Comparison of ENCODE assay signal across 13 mouse cellular contexts in genomic region chr9:96660510-96661244, GRCm38 (mm10). TPM values are rescaled to one million over a fixed set of nuclear protein-coding genes. Genes with fewer than 3 reads are reported as not detected.
DNase-seq lines count a peak whose midpoint lies in the region; ATAC-seq lines count a peak whose summit lies in the region.
"Had no signal": no experiment of that assay in that cellular context is flagged by ENCODE, and none has a peak within 500 bp of the region (broad histone marks: within the 10 kb centered on the region; RNA-seq: fewer than 3 reads in every experiment).

No protein-coding gene starts in this region.

- no peak overlapping the region for H3K9ac ChIP-seq in hindbrain, embryonic 11.5 days (ENCODE audit: low read depth, low read length)
- no peak overlapping the region for H3K9ac ChIP-seq in neural tube, embryonic 14.5 days (replicated peaks; ENCODE audit: low read depth, low read length)
- H3K9ac ChIP-seq: limb, embryonic 12.5 days; midbrain, embryonic 12.5 days had no signal

- no peaks in the 10 kb centered on the region for H3K9me3 ChIP-seq in hindbrain, embryonic 11.5 days (ENCODE audit: control insufficient read depth, low read length)
- no peaks in the 10 kb centered on the region for H3K9me3 ChIP-seq in neural tube, embryonic 14.5 days (ENCODE audit: control insufficient read depth, low read length)
- H3K9me3 ChIP-seq: limb, embryonic 12.5 days; midbrain, embryonic 12.5 days had no signal

- no peaks in the 10 kb centered on the region for H3K4me1 ChIP-seq in hindbrain, embryonic 11.5 days (replicated peaks; ENCODE audit: control insufficient read depth, insufficient read depth, low read length)
- no peaks in the 10 kb centered on the region for H3K4me1 ChIP-seq in neural tube, embryonic 14.5 days (ENCODE audit: control insufficient read depth, insufficient read depth, low read length)
- H3K4me1 ChIP-seq: limb, embryonic 12.5 days; midbrain, embryonic 12.5 days had no signal

- 73% methylated on average over 10 of the region's 10 CpGs for WGBS in hindbrain, embryonic 11.5 days
- WGBS in neural tube, embryonic 14.5 days = 41% methylated on average over 10 of the region's 10 CpGs

- no peak overlapping the region for H3K4me2 ChIP-seq in hindbrain, embryonic 11.5 days (replicated peaks; ENCODE audit: low read depth, low read length)
- no peak overlapping the region for H3K4me2 ChIP-seq in neural tube, embryonic 14.5 days (ENCODE audit: low read depth, low read length)
- H3K4me2 ChIP-seq: limb, embryonic 12.5 days; midbrain, embryonic 12.5 days had no signal

- no peaks in the 10 kb centered on the region for H3K27me3 ChIP-seq in hindbrain, embryonic 11.5 days (ENCODE audit: control insufficient read depth, insufficient read depth, low read length)
- no peaks in the 10 kb centered on the region for H3K27me3 ChIP-seq in neural tube, embryonic 14.5 days (ENCODE audit: control insufficient read depth, insufficient read depth, low read length)
- H3K27me3 ChIP-seq: limb, embryonic 12.5 days; midbrain, embryonic 12.5 days had no signal

- no peak; the same call in 1 of the 2 replicates for ATAC-seq in hindbrain, embryonic 11.5 days (ENCODE audit: low FRiP score)
- peak; percentile 81 for ATAC-seq in neural tube, embryonic 14.5 days (ENCODE audit: low read depth)

- no peak overlapping the region for H3K4me3 ChIP-seq in hindbrain, embryonic 11.5 days (ENCODE audit: low read depth, low read length)
- H3K4me3 ChIP-seq in neural tube, embryonic 14.5 days (ENCODE audit: low read depth, low read length) = no peak overlapping the region
- H3K4me3 ChIP-seq: limb, embryonic 12.5 days; midbrain, embryonic 12.5 days had no signal

- H3K27ac ChIP-seq in hindbrain, embryonic 11.5 days (ENCODE audit: low read depth, low read length) = no peak overlapping the region
- no peak overlapping the region; the same call in 1 of the 2 replicates for H3K27ac ChIP-seq in neural tube, embryonic 14.5 days (ENCODE audit: low read depth, low read length)
- H3K27ac ChIP-seq: limb, embryonic 12.5 days; midbrain, embryonic 12.5 days had no signal

- peak; percentile 56 for DNase-seq in adrenal gland, adult 2 months
- DNase-seq in adrenal gland, postnatal 25 days = no peak
- peak; percentile 19 for DNase-seq in left cerebral cortex, postnatal 4 days
- no peak for DNase-seq in left cerebral cortex, adult 18-20 months (ENCODE audit: low spot score in 2 of 2)
- peak; percentile 9 for DNase-seq in hindbrain, embryonic 11.5 days (ENCODE audit: low spot score)
- no peak for DNase-seq in cerebellum, adult 9-10 months
- DNase-seq in spleen, adult 12 weeks (ENCODE audit: low spot score) = no peak
- DNase-seq: cerebellum, adult 9-11 months; heart, postnatal 4 days; spleen, adult 18-20 months had no signal

- H3K36me3 ChIP-seq in hindbrain, embryonic 11.5 days (ENCODE audit: control insufficient read depth, insufficient read depth, low read length) = no peaks in the 10 kb centered on the region
- no peaks in the 10 kb centered on the region for H3K36me3 ChIP-seq in neural tube, embryonic 14.5 days (ENCODE audit: control insufficient read depth, insufficient read depth, low read length)
- H3K36me3 ChIP-seq: limb, embryonic 12.5 days; midbrain, embryonic 12.5 days had no signal

- intact Hi-C loops in left cerebral cortex, postnatal 4 days (cut with DNase I) = no loop called here

RNA-seq across cellular contexts. Expression of gene Rasa2, which starts 29.3 kb away (rescaled TPM):
- total RNA-seq in adrenal gland, adult 2 months (2021) = 10 to 100 TPM; 11.2 to 12.5 TPM
- polyA plus RNA-seq in adrenal gland, adult 2 months (2012; rRNA removed) = 0.62 and 0.63 TPM in 2 replicates
- 9.3 and 15.5 TPM in 2 replicates for total RNA-seq in adrenal gland, postnatal 25 days (2021)
- 10 to 100 TPM; 28.8 to 30.4 TPM for total RNA-seq in left cerebral cortex, postnatal 4 days (2021)
- total RNA-seq in left cerebral cortex, adult 18-20 months (2021) = 10 to 100 TPM; 43.6 to 43.9 TPM
- 16.4 and 16.8 TPM in 2 replicates for polyA plus RNA-seq in hindbrain, embryonic 11.5 days (2014; fragmentation: Nextera tagmentation; extraction: Ambion mirVana)
- 22.4 and 24.0 TPM in 2 replicates for polyA plus RNA-seq in neural tube, embryonic 14.5 days (2014; fragmentation: Nextera tagmentation; extraction: Ambion mirVana)

Comparison
In these comparisons a context has a peak if more than half of its experiments do, and no peak if none do; other contexts are left out.
1. DNase-seq: peak in adrenal gland, adult 2 months (single experiment), left cerebral cortex, postnatal 4 days (single experiment) and hindbrain, embryonic 11.5 days (single experiment); none in adrenal gland, postnatal 25 days (single experiment), left cerebral cortex, adult 18-20 months (0 of 2), cerebellum, adult 9-10 months (single experiment) and spleen, adult 12 weeks (single experiment).